Mouse (Mus musculus): ENCODE data around the gene Tk1. TPM values are rescaled to one million over a fixed set of nuclear protein-coding genes. Genes with fewer than 3 reads are reported as not detected.

The Tk1 gene
- polyA plus RNA-seq, 1 experiment from 2014 or later = 22.9 TPM

DNA sequence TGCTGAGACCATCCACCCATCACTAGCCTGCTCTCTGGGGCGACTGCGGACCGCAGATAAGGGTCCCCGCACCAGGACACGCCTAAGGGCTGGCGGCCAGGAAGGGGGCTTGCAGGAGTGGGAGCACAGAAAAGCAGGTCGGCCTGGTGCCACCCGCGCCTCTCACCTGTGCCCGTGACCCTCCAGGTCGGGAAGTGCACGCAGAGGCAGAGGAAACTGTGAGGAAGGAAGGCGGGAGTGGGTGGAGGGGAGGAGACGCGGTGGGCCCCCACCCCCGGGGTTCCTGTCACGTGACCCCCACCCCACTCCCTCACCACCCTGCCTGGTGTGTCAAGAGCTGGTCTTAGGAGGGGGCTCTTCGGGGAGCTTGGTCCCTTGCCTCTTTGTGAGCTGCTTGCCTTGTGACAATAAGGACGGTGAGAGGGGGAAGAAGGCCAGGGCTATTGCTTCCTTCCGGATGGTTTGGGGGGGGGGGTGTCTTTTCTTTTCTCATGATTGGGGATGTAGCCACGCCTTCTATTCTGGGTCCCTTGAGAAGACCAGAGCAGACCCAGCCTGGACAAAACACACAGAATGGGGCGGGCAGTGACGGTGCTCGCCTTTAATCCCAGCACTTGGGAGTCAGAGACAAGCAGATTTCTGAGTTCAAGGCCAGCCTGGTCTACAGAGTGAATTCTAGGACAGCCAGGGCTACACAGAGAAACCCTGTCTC, 43.7 kb downstream of the Tk1 start, which contains the start of the genes Tmc8 and Tmc6:
Tmc8 (plus strand) TSS at position 84 of the 712 bp plus-strand sequence.
Tmc6 (minus strand) TSS at position 206 of the 712 bp plus-strand sequence.
- peak within 1 kb of the TSS; percentile 52 for H3K27ac ChIP-seq (replicated peaks)
- peak within 1 kb of the TSS; percentile 24 for H3K4me3 ChIP-seq
- peak within 1 kb of the TSS; percentile 14; the same call in 1 of the 2 replicates for H3K9ac ChIP-seq
- peak within 1 kb of the TSS; percentile 54 for H3K4me2 ChIP-seq
- no peaks in the 10 kb centered on the region for H3K9me3 ChIP-seq
- WGBS = 45% methylated on average over 24 of the region's 24 CpGs
- peaks cover 30% of the 10 kb centered on the region for H3K27me3 ChIP-seq
- no peaks in the 10 kb centered on the region for H3K36me3 ChIP-seq
- ATAC-seq (ENCODE audit: low FRiP score, low read depth) = no peak
- peaks cover 46% of the 10 kb centered on the region for H3K4me1 ChIP-seq (replicated peaks)

DNA sequence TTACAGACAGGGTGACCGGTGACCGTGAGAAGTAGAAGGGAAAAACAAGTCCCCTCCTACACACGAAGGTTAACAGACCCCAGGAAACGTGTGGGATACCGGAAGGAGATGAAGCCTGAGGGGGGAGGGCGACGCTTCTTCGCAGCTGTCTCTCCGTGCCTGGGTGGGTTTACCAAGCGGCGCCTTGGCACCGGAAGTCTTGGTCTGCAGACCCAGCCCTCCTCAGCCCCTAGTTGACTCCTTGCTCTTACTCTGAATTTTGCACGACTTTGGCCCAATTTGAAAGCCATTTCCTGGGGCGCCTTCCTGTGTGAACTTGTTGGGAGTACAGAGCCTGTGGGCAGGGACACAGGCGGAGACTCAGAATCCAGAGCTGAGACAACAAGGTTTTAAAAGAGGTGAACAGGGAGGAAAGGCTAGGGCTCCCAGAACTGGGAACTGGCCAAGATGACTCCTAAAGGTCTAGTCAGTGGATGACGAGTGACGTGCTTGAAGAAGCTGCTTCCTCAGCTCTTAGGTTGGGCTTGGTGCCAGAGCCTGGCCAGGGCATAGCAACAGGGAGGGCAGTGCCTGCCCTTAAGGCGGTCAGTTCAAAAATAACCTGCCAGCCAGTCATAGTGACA, 44.6 kb downstream of the Tk1 start:
- Histone ChIP-seq H3K9me3 (no peaks in the 10 kb centered on the region), H3K27ac (replicated peaks) (peak overlapping the region; percentile 52), H3K4me2 (peak overlapping the region; percentile 53), H3K27me3 (peaks cover 30% of the 10 kb centered on the region), H3K4me3 (no peak overlapping the region), H3K4me1 (replicated peaks) (peaks cover 46% of the 10 kb centered on the region), H3K9ac (no peak overlapping the region), H3K36me3 (no peaks in the 10 kb centered on the region)
- ATAC-seq (ENCODE audit: low FRiP score, low read depth) = no peak
- WGBS = 23% methylated on average over 18 of the region's 18 CpGs

DNA sequence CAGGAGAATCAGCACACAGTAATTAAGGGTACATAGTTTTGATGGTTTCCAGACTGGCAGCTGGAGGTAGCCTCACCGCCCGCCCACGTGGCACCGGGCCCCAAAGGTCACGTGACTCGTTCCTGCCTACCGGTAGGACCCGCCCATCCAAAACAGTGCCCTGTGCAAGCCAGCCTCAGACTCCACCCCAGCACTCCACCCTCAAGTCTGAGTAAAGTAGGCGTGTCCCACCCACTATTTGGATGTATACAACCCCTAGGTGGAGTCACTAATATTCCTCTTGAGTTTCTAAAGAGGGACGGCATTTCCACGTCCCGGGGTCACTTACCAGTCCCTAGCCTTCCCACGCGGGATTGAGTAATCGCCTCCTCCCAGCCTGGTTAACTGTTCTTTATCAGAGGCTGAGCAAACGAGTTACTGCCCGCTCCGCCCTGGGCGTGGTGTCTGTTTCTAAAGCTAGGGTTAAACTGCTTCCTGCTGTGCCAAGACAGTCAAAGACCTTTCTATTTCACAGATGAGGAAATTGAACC, 45.2 kb downstream of the Tk1 start:
- H3K36me3 ChIP-seq = no peaks in the 10 kb centered on the region
- 5% methylated on average over 19 of the region's 19 CpGs for WGBS
- ATAC-seq (ENCODE audit: low FRiP score, low read depth) = no peak
- H3K27me3 ChIP-seq = peaks cover 30% of the 10 kb centered on the region
- 0 out of 2 replicates have a peak overlapping the region, but pooled peaks have one; percentile 23 for H3K9ac ChIP-seq
- H3K9me3 ChIP-seq = no peaks in the 10 kb centered on the region
- H3K27ac ChIP-seq (replicated peaks) = peak overlapping the region; percentile 52
- H3K4me1 ChIP-seq (replicated peaks) = peaks cover 46% of the 10 kb centered on the region
- H3K4me3 ChIP-seq = peak overlapping the region; percentile 30
- H3K4me2 ChIP-seq = peak overlapping the region; percentile 53

DNA sequence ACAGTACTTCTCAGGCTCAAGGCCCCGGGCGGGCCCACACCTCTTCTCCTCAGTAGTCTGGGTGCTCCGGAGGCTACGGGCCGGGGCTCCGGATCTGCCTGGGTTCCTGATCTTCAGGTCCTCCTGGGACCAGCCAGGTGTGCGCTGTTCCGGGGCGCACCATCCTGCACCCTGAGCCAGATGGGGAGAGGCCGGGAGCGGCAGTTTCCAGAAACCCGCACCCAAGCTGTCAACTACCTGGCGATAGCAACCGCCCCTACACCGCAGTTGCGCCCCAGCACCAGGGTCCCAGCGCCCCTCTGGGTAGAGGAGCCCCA, 45.7 kb downstream of the Tk1 start:
- Histone ChIP-seq H3K36me3 (no peaks in the 10 kb centered on the region), H3K9me3 (no peaks in the 10 kb centered on the region), H3K27me3 (peaks cover 30% of the 10 kb centered on the region), H3K9ac (peak overlapping the region; percentile 23; the same call in 1 of the 2 replicates), H3K4me3 (peak overlapping the region; percentile 30), H3K27ac (replicated peaks) (peak overlapping the region; percentile 80), H3K4me1 (replicated peaks) (peaks cover 46% of the 10 kb centered on the region), H3K4me2 (peak overlapping the region; percentile 53)
- 5% methylated on average over 17 of the region's 17 CpGs for WGBS
- ATAC-seq (ENCODE audit: low FRiP score, low read depth) = no peak

DNA sequence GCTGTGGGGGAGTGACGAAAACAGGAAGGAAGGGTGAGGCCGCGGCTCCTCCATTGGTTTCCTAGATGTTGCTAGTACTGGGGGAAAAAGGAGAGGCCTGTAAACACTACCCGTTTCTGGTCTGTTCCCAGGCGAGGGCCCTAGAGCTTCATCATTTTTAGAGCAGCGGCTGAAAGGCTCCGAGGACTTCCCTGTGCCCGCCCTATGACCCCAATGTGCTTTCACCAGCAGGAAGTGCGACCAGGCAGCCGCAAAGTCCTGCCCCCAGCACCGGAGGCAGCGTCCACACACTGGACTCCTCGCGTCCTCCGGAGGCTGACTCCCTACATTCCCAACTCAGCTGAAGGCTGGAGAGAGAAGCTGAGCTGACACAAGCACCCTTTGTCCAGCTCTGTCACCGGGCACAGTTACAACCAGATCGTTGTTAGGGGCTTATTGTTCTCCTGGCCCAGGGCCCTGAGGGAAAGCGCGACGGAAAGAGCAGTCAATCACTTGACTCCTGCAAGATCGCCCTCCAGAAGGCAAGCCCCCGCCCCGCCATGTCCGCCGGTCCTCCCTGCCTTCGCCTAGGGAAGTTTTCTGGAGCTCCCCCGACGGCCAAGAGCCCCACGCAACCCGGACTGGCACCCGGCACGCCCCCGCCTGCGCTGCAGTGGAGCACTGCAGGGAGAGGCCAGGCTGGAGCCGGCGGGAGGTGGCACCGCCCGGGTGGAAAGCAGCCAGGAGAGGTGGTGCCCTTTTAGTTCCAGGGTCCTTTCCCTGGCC, 46.3 kb downstream of the Tk1 start:
- Histone ChIP-seq H3K36me3 (no peaks in the 10 kb centered on the region), H3K9me3 (no peaks in the 10 kb centered on the region), H3K4me1 (replicated peaks) (peaks cover 46% of the 10 kb centered on the region), H3K27ac (replicated peaks) (peak overlapping the region; percentile 80), H3K4me3 (peak overlapping the region; percentile 30), H3K4me2 (peak overlapping the region; percentile 53), H3K9ac (peak overlapping the region; percentile 23; the same call in 1 of the 2 replicates), H3K27me3 (peaks cover 30% of the 10 kb centered on the region)
- peak; percentile 69 for ATAC-seq (ENCODE audit: low FRiP score, low read depth)
- WGBS = 5% methylated on average over 38 of the region's 38 CpGs

DNA sequence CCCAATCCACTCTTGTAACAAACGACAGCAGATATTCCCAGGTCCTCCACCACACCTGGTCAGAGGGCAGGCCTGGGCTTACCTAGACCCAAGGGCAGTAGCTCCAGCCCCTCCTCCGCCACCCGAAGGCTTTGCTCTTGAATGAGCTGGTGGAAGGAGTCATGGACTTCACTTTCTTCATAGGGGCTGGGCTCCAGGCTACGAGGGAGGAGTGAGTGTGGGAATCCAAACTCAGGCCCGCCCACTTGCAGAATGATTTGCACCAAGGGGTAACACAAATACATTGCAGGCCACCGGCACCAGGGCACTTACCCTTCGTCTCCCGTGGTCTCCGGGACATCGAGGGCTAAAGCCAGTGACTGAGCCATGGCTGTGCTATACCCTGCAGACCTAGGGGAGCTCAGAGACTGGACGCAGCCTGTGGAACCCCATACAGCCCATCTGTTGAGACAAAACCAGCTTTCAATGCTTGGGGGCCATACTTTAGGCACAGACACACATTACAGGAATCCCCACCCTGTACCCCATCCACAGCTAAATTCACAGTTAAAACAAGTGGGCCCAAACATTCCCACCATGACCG, 47.0 kb downstream of the Tk1 start:
- H3K9ac ChIP-seq = no peak overlapping the region

DNA sequence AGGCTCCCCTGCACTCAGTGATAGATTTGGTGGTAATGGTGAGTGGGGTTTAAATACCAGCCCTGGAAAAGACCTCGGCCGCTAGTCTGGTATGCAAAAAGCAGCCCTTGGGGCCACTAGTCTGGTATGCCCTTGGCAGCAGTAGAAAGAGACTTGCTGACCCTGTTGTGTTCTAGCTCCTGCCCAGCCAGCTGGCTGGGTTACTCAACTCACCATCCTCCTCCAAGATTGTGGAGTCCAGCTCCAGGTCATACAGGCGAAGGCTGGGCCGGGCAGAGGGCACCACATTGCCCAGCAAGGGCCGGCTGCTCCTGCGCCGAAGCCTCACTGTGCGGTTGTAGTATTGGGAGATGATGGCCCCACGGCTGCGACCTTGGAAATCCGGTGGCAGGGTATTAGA, 47.9 kb downstream of the Tk1 start:
- peaks cover 30% of the 10 kb centered on the region for H3K27me3 ChIP-seq
- WGBS = 98% methylated on average over 11 of the region's 11 CpGs
- H3K4me1 ChIP-seq (replicated peaks) = peaks cover 40% of the 10 kb centered on the region

More for the DNA sequence above, 47.0 kb downstream of the Tk1 start:
- no peaks in the 10 kb centered on the region for H3K36me3 ChIP-seq
- 62% methylated on average over 12 of the region's 12 CpGs for WGBS
- ATAC-seq (ENCODE audit: low FRiP score, low read depth) = no peak
- peak overlapping the region; percentile 80 for H3K27ac ChIP-seq (replicated peaks)
- no peaks in the 10 kb centered on the region for H3K9me3 ChIP-seq
- H3K4me1 ChIP-seq (replicated peaks) = peaks cover 46% of the 10 kb centered on the region
- H3K4me2 ChIP-seq = peak overlapping the region; percentile 53
- H3K27me3 ChIP-seq = peaks cover 30% of the 10 kb centered on the region
- H3K4me3 ChIP-seq = no peak overlapping the region

DNA sequence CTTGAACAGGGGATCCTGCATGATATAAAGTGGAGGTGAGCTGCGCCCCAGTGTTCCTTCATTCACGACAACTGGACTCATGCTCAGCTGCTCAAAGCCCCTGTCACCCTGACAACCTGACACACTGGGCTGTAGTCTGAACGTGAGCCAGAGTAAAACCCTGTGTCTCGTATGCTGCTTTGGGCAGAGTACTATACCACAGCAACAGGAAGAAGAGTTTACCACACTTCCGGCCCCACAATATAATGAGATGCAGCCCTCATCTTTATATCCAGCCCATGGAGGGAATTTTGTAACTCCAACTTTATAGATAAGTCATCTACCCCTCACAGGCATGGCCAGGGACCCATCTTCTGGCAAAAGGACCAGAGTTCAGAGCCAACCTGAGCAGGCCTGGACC, 48.8 kb downstream of the Tk1 start:
- Histone ChIP-seq H3K4me2 (no peak overlapping the region), H3K4me1 (replicated peaks) (peaks cover 36% of the 10 kb centered on the region), H3K4me3 (no peak overlapping the region), H3K9ac (no peak overlapping the region), H3K27me3 (peaks cover 24% of the 10 kb centered on the region), H3K36me3 (no peaks in the 10 kb centered on the region), H3K9me3 (no peaks in the 10 kb centered on the region), H3K27ac (replicated peaks) (no peak overlapping the region)
- ATAC-seq (ENCODE audit: low FRiP score, low read depth) = no peak
- WGBS = 87% methylated on average over 5 of the region's 5 CpGs

More for the DNA sequence above, 47.9 kb downstream of the Tk1 start:
- Histone ChIP-seq H3K4me2 (no peak overlapping the region), H3K27ac (replicated peaks) (no peak overlapping the region), H3K36me3 (no peaks in the 10 kb centered on the region), H3K4me3 (no peak overlapping the region), H3K9me3 (no peaks in the 10 kb centered on the region), H3K9ac (no peak overlapping the region)
- no peak for ATAC-seq (ENCODE audit: low FRiP score, low read depth)

DNA sequence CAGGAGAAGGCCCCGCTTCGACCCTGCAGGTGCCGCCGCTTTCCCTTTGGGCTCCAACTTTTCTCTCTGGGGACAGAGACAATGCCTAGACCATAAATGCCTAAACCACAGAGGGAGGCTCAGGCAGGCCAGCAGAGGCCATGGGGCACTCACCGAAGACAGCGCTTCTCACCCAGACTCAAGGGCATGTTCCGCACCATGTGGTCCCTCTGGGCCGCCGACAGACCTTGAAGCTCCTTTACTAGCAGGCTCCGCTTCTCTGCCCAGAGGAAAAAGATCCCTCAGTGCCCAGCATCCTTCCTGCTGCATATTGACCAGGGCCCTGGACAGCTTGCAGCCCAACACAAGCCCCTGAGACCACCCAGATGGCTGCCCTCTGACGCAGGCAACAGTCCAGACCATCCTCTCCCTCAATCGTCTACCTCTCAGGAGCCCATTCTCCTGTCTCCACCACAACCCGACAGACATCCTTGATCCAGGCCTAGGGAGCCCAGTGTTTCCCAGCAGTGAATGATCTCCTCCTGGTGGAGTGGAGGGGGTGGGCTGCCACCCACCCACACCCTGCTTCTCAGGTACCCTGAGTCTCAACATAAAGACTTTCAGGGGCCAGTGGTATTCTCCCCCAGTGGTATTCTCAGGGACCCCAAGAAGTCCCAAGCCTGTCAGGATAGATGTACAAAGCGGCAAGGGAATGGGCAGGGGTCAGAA, 49.7 kb downstream of the Tk1 start:
- Histone ChIP-seq H3K4me3 (no peak overlapping the region), H3K4me2 (no peak overlapping the region), H3K4me1 (replicated peaks) (peaks cover 28% of the 10 kb centered on the region), H3K27ac (replicated peaks) (no peak overlapping the region), H3K36me3 (no peaks in the 10 kb centered on the region), H3K27me3 (peaks cover 16% of the 10 kb centered on the region), H3K9me3 (no peaks in the 10 kb centered on the region), H3K9ac (no peak overlapping the region)
- ATAC-seq (ENCODE audit: low FRiP score, low read depth) = no peak
- 90% methylated on average over 14 of the region's 14 CpGs for WGBS

DNA sequence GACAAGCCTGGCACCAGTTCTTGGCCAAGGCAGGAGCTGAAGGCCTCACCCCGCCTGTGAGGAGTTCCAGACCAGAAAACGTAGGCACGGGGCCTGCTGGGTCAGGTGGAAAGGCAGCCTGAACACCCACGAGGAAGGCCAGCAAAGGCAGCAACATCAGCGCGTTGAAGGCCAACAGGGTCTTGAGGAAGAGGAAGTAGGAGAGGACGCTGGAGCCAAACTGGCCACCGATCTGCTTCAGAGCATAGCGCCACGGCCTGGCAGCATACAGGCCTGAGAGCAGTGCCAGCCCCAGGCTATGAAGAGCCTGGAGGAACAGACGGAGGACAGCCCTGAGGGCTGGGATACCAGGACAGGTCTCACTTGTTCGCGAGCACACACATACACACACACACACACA, 50.4 kb downstream of the Tk1 start:
- WGBS = 91% methylated on average over 13 of the region's 13 CpGs
- no peak for ATAC-seq (ENCODE audit: low FRiP score, low read depth)
- Histone ChIP-seq H3K27ac (replicated peaks) (no peak overlapping the region), H3K4me3 (no peak overlapping the region), H3K4me2 (no peak overlapping the region), H3K27me3 (peaks cover 11% of the 10 kb centered on the region; the same call in 1 of the 2 replicates), H3K9me3 (no peaks in the 10 kb centered on the region), H3K9ac (no peak overlapping the region), H3K36me3 (no peaks in the 10 kb centered on the region), H3K4me1 (replicated peaks) (peaks cover 21% of the 10 kb centered on the region)

DNA sequence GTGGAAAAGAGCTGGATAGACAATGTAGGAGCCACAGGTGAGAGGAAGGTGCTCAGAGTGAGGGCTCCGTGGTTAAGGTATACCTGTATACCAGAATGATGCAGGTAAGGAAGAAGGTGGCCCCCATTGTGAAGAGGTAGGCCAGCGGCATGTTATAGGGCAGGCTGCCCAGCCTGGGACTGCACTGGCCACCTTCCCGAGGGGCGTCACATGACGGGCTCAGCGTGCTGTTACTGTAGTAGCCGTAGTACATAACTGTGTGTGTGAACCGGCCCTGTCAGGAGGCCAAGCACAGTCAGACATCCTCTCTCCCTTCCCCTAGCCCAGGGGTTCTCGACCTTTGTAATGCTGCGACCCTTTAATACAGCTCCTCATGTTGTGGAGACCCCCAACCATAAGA, 51.0 kb downstream of the Tk1 start:
- Histone ChIP-seq H3K27me3 (peaks cover 4% of the 10 kb centered on the region; the same call in 1 of the 2 replicates), H3K27ac (replicated peaks) (no peak overlapping the region), H3K4me1 (replicated peaks) (peaks cover 20% of the 10 kb centered on the region), H3K36me3 (no peaks in the 10 kb centered on the region), H3K4me3 (no peak overlapping the region), H3K9ac (no peak overlapping the region), H3K9me3 (no peaks in the 10 kb centered on the region), H3K4me2 (no peak overlapping the region)
- 92% methylated on average over 10 of the region's 10 CpGs for WGBS
- ATAC-seq (ENCODE audit: low FRiP score, low read depth) = no peak

Data from hindbrain, embryonic 15.5 days (tissue).